Comparison of ENCODE assay signal across 17 mouse cellular contexts in the genomic region with DNA sequence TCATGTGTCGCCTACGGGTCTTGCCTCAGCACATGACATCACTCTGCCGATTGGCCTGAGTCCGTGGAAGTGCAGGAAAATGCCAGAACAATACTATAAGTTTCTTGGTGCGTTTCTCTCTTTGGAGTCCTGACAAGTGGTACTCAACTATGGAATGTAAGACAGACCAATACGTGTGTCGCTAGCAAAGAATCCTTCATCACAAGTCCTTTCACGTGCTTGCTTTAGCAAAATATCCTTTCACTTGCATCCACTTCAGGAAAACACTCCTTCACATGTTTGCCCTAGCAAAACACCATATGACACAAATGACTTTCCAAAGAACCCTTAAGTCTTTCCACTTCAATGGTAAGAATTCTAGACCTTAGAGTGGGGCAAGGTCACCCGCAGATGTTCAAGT.
"Had no signal": no experiment of that assay in that cellular context is flagged by ENCODE, and none has a peak within 500 bp of the region (broad histone marks: within the 10 kb centered on the region; RNA-seq: fewer than 3 reads in every experiment).

No protein-coding gene starts in this region.

- H3K27ac ChIP-seq: liver, embryonic 13.5 days; liver, embryonic 15.5 days; macrophage; midbrain, embryonic 13.5 days; midbrain, embryonic 15.5 days; neural tube, embryonic 12.5 days; stomach, embryonic 15.5 days; stomach, postnatal 0 days had no signal

- H3K27me3 ChIP-seq: liver, embryonic 13.5 days; liver, embryonic 15.5 days; megakaryocyte, embryonic 14.5 days; midbrain, embryonic 13.5 days; midbrain, embryonic 15.5 days; neural tube, embryonic 12.5 days; stomach, embryonic 15.5 days had no signal

- H3K9me3 ChIP-seq: liver, embryonic 13.5 days; liver, embryonic 15.5 days; midbrain, embryonic 13.5 days; midbrain, embryonic 15.5 days; neural tube, embryonic 12.5 days; stomach, embryonic 15.5 days had no signal

- ATAC-seq: liver, postnatal 0 days; midbrain, embryonic 13.5 days; midbrain, embryonic 15.5 days had no signal

- H3K4me1 ChIP-seq: liver, embryonic 13.5 days; liver, embryonic 15.5 days; megakaryocyte, embryonic 14.5 days; midbrain, embryonic 13.5 days; midbrain, embryonic 15.5 days; neural tube, embryonic 12.5 days; stomach, embryonic 15.5 days had no signal

- H3K36me3 ChIP-seq: liver, embryonic 13.5 days; liver, embryonic 15.5 days; midbrain, embryonic 13.5 days; midbrain, embryonic 15.5 days; neural tube, embryonic 12.5 days; stomach, embryonic 15.5 days had no signal

- H3K4me3 ChIP-seq: liver, embryonic 13.5 days; liver, embryonic 15.5 days; megakaryocyte, embryonic 14.5 days; midbrain, embryonic 13.5 days; midbrain, embryonic 15.5 days; neural tube, embryonic 12.5 days; stomach, embryonic 15.5 days had no signal

- H3K4me2 ChIP-seq: liver, embryonic 11.5 days; liver, embryonic 13.5 days; liver, embryonic 15.5 days; lung, embryonic 14.5 days; midbrain, embryonic 11.5 days; midbrain, embryonic 13.5 days; midbrain, embryonic 15.5 days; neural tube, embryonic 12.5 days; stomach, embryonic 15.5 days had no signal

- H3K9ac ChIP-seq: liver, embryonic 13.5 days; liver, embryonic 15.5 days; liver, postnatal 0 days; lung, embryonic 14.5 days; midbrain, embryonic 13.5 days; midbrain, embryonic 15.5 days; neural tube, embryonic 12.5 days; stomach, embryonic 15.5 days had no signal

- DNase-seq: liver, embryonic 13.5 days; liver, postnatal 0 days; lung, embryonic 14.5 days; right cerebral cortex, postnatal 14 days; thymus, adult 2 months; thymus, postnatal 25 days; thymus, postnatal 4 days had no signal
